ENCODE assay signal across 25 mouse cellular contexts in genomic region chr6:146205136-146205535, GRCm38 (mm10).
DNase-seq lines count a peak whose midpoint lies in the region; ATAC-seq and TF ChIP-seq lines count a peak whose summit lies in the region.
"Had no signal": no experiment of that assay in that cellular context is flagged by ENCODE, and none has a peak within 500 bp of the region (broad histone marks: within the 10 kb centered on the region; RNA-seq: fewer than 3 reads in every experiment).

No protein-coding gene starts in this region.

- H3K27me3 ChIP-seq in MEL (ENCODE audit: control insufficient read depth in 1 of 2, insufficient read depth in 2 of 2, low read length in 2 of 2) (no peaks in the 10 kb centered on the region), myocyte (ENCODE audit: control insufficient read depth, insufficient read depth, insufficient read length) (no peaks in the 10 kb centered on the region)
- H3K27me3 ChIP-seq in embryonic facial prominence, embryonic 15.5 days: no peaks in the 10 kb centered on the region
- H3K27me3 ChIP-seq in liver, embryonic 11.5 days (replicated peaks; ENCODE audit: control insufficient read depth, insufficient read depth, low read length): no peaks in the 10 kb centered on the region
- H3K27me3 ChIP-seq: forebrain, embryonic 13.5 days; hindbrain, embryonic 12.5 days; hindbrain, embryonic 15.5 days had no signal

- TF ChIP-seq CTCF in MEL (IDR thresholded peaks at IDR 0.05 in 2 of 3, conservative IDR thresholded peaks at IDR 0.05 in 1 of 3; ENCODE audit: control insufficient read depth in 1 of 3, insufficient read depth in 1 of 3, low read depth in 2 of 3, low read length in 3 of 3, poor library complexity in 1 of 3, severe bottlenecking in 1 of 3): no peak

- H3K9ac ChIP-seq in MEL (ENCODE audit: control insufficient read depth, low read depth, low read length, poor library complexity, severe bottlenecking): no peak overlapping the region
- H3K9ac ChIP-seq in embryonic facial prominence, embryonic 15.5 days: no peak overlapping the region
- no peak overlapping the region for H3K9ac ChIP-seq in liver, embryonic 11.5 days (ENCODE audit: low read depth, low read length)
- H3K9ac ChIP-seq: forebrain, embryonic 13.5 days; hindbrain, embryonic 12.5 days; hindbrain, embryonic 15.5 days had no signal

- no peaks in the 10 kb centered on the region for H3K36me3 ChIP-seq in MEL (ENCODE audit: control insufficient read depth in 1 of 2, insufficient read depth in 2 of 2, low read length in 2 of 2)
- H3K36me3 ChIP-seq in embryonic facial prominence, embryonic 15.5 days: no peaks in the 10 kb centered on the region
- H3K36me3 ChIP-seq in myocyte (ENCODE audit: control insufficient read depth, insufficient read depth): no peaks in the 10 kb centered on the region
- no peaks in the 10 kb centered on the region for H3K36me3 ChIP-seq in liver, embryonic 11.5 days (ENCODE audit: control insufficient read depth, insufficient read depth, low read length)
- H3K36me3 ChIP-seq: forebrain, embryonic 10.5 days; hindbrain, embryonic 12.5 days; hindbrain, embryonic 15.5 days had no signal

- H3K4me3 ChIP-seq in MEL (ENCODE audit: control insufficient read depth in 1 of 2, insufficient read depth in 1 of 2, low read depth in 2 of 2, low read length in 2 of 2): no peak overlapping the region
- H3K4me3 ChIP-seq in embryonic facial prominence, embryonic 15.5 days (replicated peaks): no peak overlapping the region
- no peak overlapping the region for H3K4me3 ChIP-seq in myocyte
- H3K4me3 ChIP-seq in liver, embryonic 11.5 days (ENCODE audit: low read depth, low read length): no peak overlapping the region
- H3K4me3 ChIP-seq: erythroblast, embryonic 14.5 days; forebrain, embryonic 10.5 days; forebrain, embryonic 13.5 days; hindbrain, embryonic 12.5 days; hindbrain, embryonic 15.5 days had no signal

- ATAC-seq in embryonic facial prominence, embryonic 15.5 days (ENCODE audit: insufficient number of reproducible peaks, low FRiP score, low TSS enrichment, low read depth): peak; percentile 51; the same call in 1 of the 2 replicates
- no peak for ATAC-seq in liver, embryonic 11.5 days (replicated peaks; ENCODE audit: low FRiP score)
- ATAC-seq: activated CD4-positive, CD25-positive, alpha-beta regulatory T cell, adult 4 months; forebrain, embryonic 13.5 days; forebrain, embryonic 16.5 days; intestine, postnatal 0 days had no signal

- H3K79me2 ChIP-seq in MEL (ENCODE audit: control insufficient read depth, insufficient read depth, low read length, poor library complexity) (no peaks in the 10 kb centered on the region), myocyte (ENCODE audit: control insufficient read depth, insufficient read depth) (no peaks in the 10 kb centered on the region)

- no peak for TF ChIP-seq POLR2A in MEL (IDR thresholded peaks at IDR 0.05; ENCODE audit: control insufficient read depth in 1 of 2, insufficient read depth in 1 of 2, low read depth in 1 of 2, low read length in 2 of 2, poor library complexity in 1 of 2)
- no peak for TF ChIP-seq POLR2A in myocyte (IDR thresholded peaks at IDR 0.05; ENCODE audit: insufficient read length, low read depth)

- 0 out of 4 replicates have a peak, but pooled peaks cover 0 to 4% of the 10 kb centered on the region in 2 experiments for H3K4me1 ChIP-seq in MEL (ENCODE audit: control insufficient read depth in 1 of 2, insufficient read depth in 2 of 2, low read length in 2 of 2)
- 0 out of 2 replicates have a peak, but pooled peaks cover 5% of the 10 kb centered on the region for H3K4me1 ChIP-seq in embryonic facial prominence, embryonic 15.5 days
- no peaks in the 10 kb centered on the region for H3K4me1 ChIP-seq in liver, embryonic 11.5 days (replicated peaks; ENCODE audit: control insufficient read depth, insufficient read depth, low read length)
- H3K4me1 ChIP-seq: forebrain, embryonic 10.5 days; forebrain, embryonic 13.5 days; hindbrain, embryonic 12.5 days; hindbrain, embryonic 15.5 days had no signal

- no peak for TF ChIP-seq EP300 in MEL (IDR thresholded peaks at IDR 0.05; ENCODE audit: low read depth in 1 of 2, low read length in 2 of 2)

- peak; percentile 89 for DNase-seq in 416B (ENCODE audit: low read depth)
- no peak for DNase-seq in MEL (ENCODE audit: low read depth, low spot score)
- DNase-seq in thymus, postnatal 4 days: no peak
- DNase-seq in gastrocnemius, postnatal 4 days (ENCODE audit: low spot score in 2 of 2): no peak
- DNase-seq in liver, embryonic 11.5 days (ENCODE audit: low spot score): no peak
- DNase-seq: adrenal gland, adult 8-10 months; adrenal gland, postnatal 36 days; cerebellum, adult 11 months; cerebellum, adult 8-10 months; cerebellum, postnatal 10 days; cerebellum, postnatal 36 days; embryo, embryonic 11 days; gastrocnemius, postnatal 10 days; gastrocnemius, postnatal 36 days had no signal

- H3K27ac ChIP-seq in MEL (ENCODE audit: control insufficient read depth, low read depth, low read length): no peak overlapping the region
- H3K27ac ChIP-seq in embryonic facial prominence, embryonic 15.5 days (replicated peaks): no peak overlapping the region
- no peak overlapping the region for H3K27ac ChIP-seq in liver, embryonic 11.5 days (ENCODE audit: low read depth, low read length)
- H3K27ac ChIP-seq: forebrain, embryonic 10.5 days; forebrain, embryonic 13.5 days; hindbrain, embryonic 12.5 days; hindbrain, embryonic 15.5 days had no signal

- no peak overlapping the region for H3K4me2 ChIP-seq in embryonic facial prominence, embryonic 15.5 days (replicated peaks)
- peak overlapping the region; percentile 75 for H3K4me2 ChIP-seq in myocyte (ENCODE audit: low read depth)
- no peak overlapping the region for H3K4me2 ChIP-seq in liver, embryonic 11.5 days
- H3K4me2 ChIP-seq: forebrain, embryonic 13.5 days; heart, embryonic 11.5 days; hindbrain, embryonic 12.5 days; hindbrain, embryonic 15.5 days had no signal

- TF ChIP-seq RAD21 in MEL (IDR thresholded peaks at IDR 0.05; ENCODE audit: low read depth, low read length): no peak

- no peak overlapping the region for H3ac ChIP-seq in myocyte (ENCODE audit: control insufficient read depth, insufficient read length)

- no peaks in the 10 kb centered on the region for H3K9me3 ChIP-seq in MEL (replicated peaks; ENCODE audit: insufficient read depth, low read length)
- H3K9me3 ChIP-seq in embryonic facial prominence, embryonic 15.5 days (replicated peaks): no peaks in the 10 kb centered on the region
- no peaks in the 10 kb centered on the region for H3K9me3 ChIP-seq in liver, embryonic 11.5 days (ENCODE audit: control insufficient read depth, low read length)
- H3K9me3 ChIP-seq: forebrain, embryonic 10.5 days; forebrain, embryonic 13.5 days; hindbrain, embryonic 12.5 days; hindbrain, embryonic 15.5 days had no signal

- 64% methylated on average over 2 of the region's 2 CpGs for WGBS in embryonic facial prominence, embryonic 15.5 days
- 43% methylated on average over 2 of the region's 2 CpGs for WGBS in liver, embryonic 11.5 days

TF ChIP-seq in MEL, 35 proteins besides CTCF, POLR2A, EP300 and RAD21:
- TF ChIP-seq MYB (IDR thresholded peaks at IDR 0.05; ENCODE audit: low read depth, low read length) (no peak), GATA1 (IDR thresholded peaks at IDR 0.05; ENCODE audit: low read depth, low read length) (peak; percentile 89)

TF ChIP-seq in myocyte, 11 proteins besides CTCF, POLR2A, EP300 and RAD21:
- TF ChIP-seq MYOD1 (IDR thresholded peaks at IDR 0.05; ENCODE audit: control insufficient read depth in 1 of 3, insufficient read length in 2 of 3, low read depth in 2 of 3): peak in 1 of 3 experiments; percentile 12
- TF ChIP-seq TCF3 (IDR thresholded peaks at IDR 0.05; ENCODE audit: insufficient read length, low read depth): no peak
